Mouse (Mus musculus) cerebellum, postnatal 4 days (tissue): ENCODE measurements around the gene Romo1.
"Not testable (repeated sequence)": the region's sequence is repeated elsewhere in the genome, so short reads cannot be mapped to it uniquely, and the experiment has no call there.

ENCODE experiments used
- DNase-seq, 2 experiments: peaks; one replicate each; pipeline ENCODE4 v3.0.0; 2022; ENCODE audit warnings: low spot score in 2 of 2, mixed read lengths in 1 of 2

Gene Romo1

GRCm38 (mm10) chr2:156143953-156144724 lies at the start of gene Romo1, which contains the start of gene Nfs1:
Gene Romo1 (plus strand): TSS chr2:156144039.
Gene Nfs1 (minus strand): TSS chr2:156144186.
- DNase-seq: peak; percentile 96 to 97

GRCm38 (mm10) chr2:156110627-156111357 lies 33.0 kb upstream of the Romo1 start:
- peak in 1 of 2 experiments; percentile 24 for DNase-seq

- peak; percentile 84 to 91 for DNase-seq
Observed at GRCm38 (mm10) chr2:156111358-156112079, 32.3 kb upstream of the Romo1 start, which contains the start of the genes Cpne1 and Rbm12. Gene Cpne1 (minus strand): TSS chr2:156111965. Gene Rbm12 (minus strand): TSS chr2:156111978.

- not testable (repeated sequence) for DNase-seq
Observed at GRCm38 (mm10) chr2:156112080-156112423, 31.8 kb upstream of the Romo1 start.

- no peak for DNase-seq
Observed at GRCm38 (mm10) chr2:156119566-156119965, 24.3 kb upstream of the Romo1 start.

- no peak for DNase-seq
Observed at GRCm38 (mm10) chr2:156123731-156124130, 20.1 kb upstream of the Romo1 start.

- no peak for DNase-seq
Observed at GRCm38 (mm10) chr2:156126992-156127391, 16.8 kb upstream of the Romo1 start, which contains the start of gene Gm28036. Gene Gm28036 (minus strand): TSS chr2:156127092.

- no peak for DNase-seq
Observed at GRCm38 (mm10) chr2:156134161-156134560, 9.7 kb upstream of the Romo1 start.

GRCm38 (mm10) chr2:156135695-156136094 lies 8.1 kb upstream of the Romo1 start:
- no peak for DNase-seq

- no peak for DNase-seq
Observed at GRCm38 (mm10) chr2:156142820-156143219, 1.0 kb upstream of the Romo1 start.

GRCm38 (mm10) chr2:156143367-156143766 lies 472 bp upstream of the Romo1 start:
- no peak for DNase-seq

- no peak for DNase-seq
Observed at GRCm38 (mm10) chr2:156145486-156146130, 1.8 kb downstream of the Romo1 start.

GRCm38 (mm10) chr2:156146272-156146989 lies 2.6 kb downstream of the Romo1 start:
- no peak for DNase-seq

GRCm38 (mm10) chr2:156147316-156147915 lies 3.6 kb downstream of the Romo1 start:
- no peak for DNase-seq

- DNase-seq: no peak
Observed at GRCm38 (mm10) chr2:156151538-156151937, 7.7 kb downstream of the Romo1 start.

- no peak for DNase-seq
Observed at GRCm38 (mm10) chr2:156165478-156165877, 21.6 kb downstream of the Romo1 start.

- DNase-seq: no peak
Observed at GRCm38 (mm10) chr2:156166557-156166956, 22.7 kb downstream of the Romo1 start.

GRCm38 (mm10) chr2:156177079-156177478 lies 33.2 kb downstream of the Romo1 start:
- DNase-seq: no peak

GRCm38 (mm10) chr2:156177651-156178050 lies 33.8 kb downstream of the Romo1 start:
- no peak for DNase-seq

GRCm38 (mm10) chr2:156179046-156179795 lies 35.4 kb downstream of the Romo1 start:
- DNase-seq: peak; percentile 61 to 75
